Mouse (Mus musculus): ENCODE results near the gene Plb1. TPM values are rescaled to one million over a fixed set of nuclear protein-coding genes. Genes with fewer than 3 reads are reported as not detected.

The Plb1 gene
- polyA plus RNA-seq, 1 experiment from 2014 or later = not detected

GRCm38 (mm10) chr5:32390295-32390694 lies 157.8 kb downstream of the Plb1 start:
- 90% methylated on average over 5 of the region's 5 CpGs for WGBS
- Histone ChIP-seq H3K36me3 (no peaks in the 10 kb centered on the region), H3K27ac (no peak overlapping the region), H3K4me3 (no peak overlapping the region), H3K27me3 (ENCODE audit: low read depth, poor library complexity, severe bottlenecking) (no peaks in the 10 kb centered on the region), H3K9me3 (replicated peaks) (no peaks in the 10 kb centered on the region), H3K4me1 (peaks cover 10% of the 10 kb centered on the region)
- DNase-seq (ENCODE audit: low spot score) = no peak

- Histone ChIP-seq H3K4me1 (peaks cover 16% of the 10 kb centered on the region), H3K4me3 (no peak overlapping the region), H3K36me3 (no peaks in the 10 kb centered on the region), H3K27me3 (ENCODE audit: low read depth, poor library complexity, severe bottlenecking) (no peaks in the 10 kb centered on the region), H3K27ac (no peak overlapping the region), H3K9me3 (replicated peaks) (no peaks in the 10 kb centered on the region)
- no peak for DNase-seq (ENCODE audit: low spot score)
Measured at GRCm38 (mm10) chr5:32392281-32392680, 159.8 kb downstream of the Plb1 start.

GRCm38 (mm10) chr5:32394586-32394985 lies 162.1 kb downstream of the Plb1 start:
- H3K27ac ChIP-seq = no peak overlapping the region
- peaks cover 23% of the 10 kb centered on the region for H3K4me1 ChIP-seq
- no peaks in the 10 kb centered on the region for H3K27me3 ChIP-seq (ENCODE audit: low read depth, poor library complexity, severe bottlenecking)
- no peak overlapping the region for H3K4me3 ChIP-seq
- no peak for DNase-seq (ENCODE audit: low spot score)
- H3K9me3 ChIP-seq (replicated peaks) = no peaks in the 10 kb centered on the region
- WGBS = 74% methylated on average over 3 of the region's 3 CpGs
- H3K36me3 ChIP-seq = no peaks in the 10 kb centered on the region

- no peaks in the 10 kb centered on the region for H3K27me3 ChIP-seq (ENCODE audit: low read depth, poor library complexity, severe bottlenecking)
- DNase-seq (ENCODE audit: low spot score) = no peak
- no peak overlapping the region for H3K4me3 ChIP-seq
- 40% methylated on average over 9 of the region's 9 CpGs for WGBS
- no peak overlapping the region for H3K27ac ChIP-seq
- H3K4me1 ChIP-seq = peaks cover 23% of the 10 kb centered on the region
- H3K9me3 ChIP-seq (replicated peaks) = no peaks in the 10 kb centered on the region
- H3K36me3 ChIP-seq = no peaks in the 10 kb centered on the region
Measured at GRCm38 (mm10) chr5:32395101-32395892, 162.8 kb downstream of the Plb1 start.

GRCm38 (mm10) chr5:32397719-32398118 lies 165.2 kb downstream of the Plb1 start:
- Histone ChIP-seq H3K27me3 (ENCODE audit: low read depth, poor library complexity, severe bottlenecking) (no peaks in the 10 kb centered on the region), H3K27ac (no peak overlapping the region), H3K4me3 (no peak overlapping the region), H3K4me1 (peaks cover 23% of the 10 kb centered on the region), H3K9me3 (replicated peaks) (no peaks in the 10 kb centered on the region), H3K36me3 (no peaks in the 10 kb centered on the region)
- 88% methylated on average over 3 of the region's 3 CpGs for whole genome bisulfite sequencing
- no peak for DNase-seq (ENCODE audit: low spot score)

GRCm38 (mm10) chr5:32400926-32401325 lies 168.4 kb downstream of the Plb1 start:
- Histone ChIP-seq H3K4me1 (peaks cover 10% of the 10 kb centered on the region; the same call in 1 of the 2 replicates), H3K27me3 (ENCODE audit: low read depth, poor library complexity, severe bottlenecking) (no peaks in the 10 kb centered on the region), H3K36me3 (no peaks in the 10 kb centered on the region), H3K27ac (no peak overlapping the region), H3K4me3 (no peak overlapping the region), H3K9me3 (replicated peaks) (no peaks in the 10 kb centered on the region)
- DNase-seq (ENCODE audit: low spot score) = no peak
- 86% methylated on average over 2 of the region's 2 CpGs for WGBS

GRCm38 (mm10) chr5:32403082-32403953 lies 170.8 kb downstream of the Plb1 start:
- Histone ChIP-seq H3K27me3 (ENCODE audit: low read depth, poor library complexity, severe bottlenecking) (no peaks in the 10 kb centered on the region), H3K27ac (no peak overlapping the region), H3K4me3 (no peak overlapping the region), H3K9me3 (replicated peaks) (no peaks in the 10 kb centered on the region), H3K4me1 (0 out of 2 replicates have a peak, but pooled peaks cover 3% of the 10 kb centered on the region), H3K36me3 (no peaks in the 10 kb centered on the region)
- WGBS = 71% methylated on average over 9 of the region's 9 CpGs
- no peak for DNase-seq (ENCODE audit: low spot score)

- WGBS = 82% methylated on average over 4 of the region's 4 CpGs
- no peaks in the 10 kb centered on the region for H3K9me3 ChIP-seq (replicated peaks)
- H3K4me3 ChIP-seq = no peak overlapping the region
- no peaks in the 10 kb centered on the region for H3K36me3 ChIP-seq
- H3K27ac ChIP-seq = no peak overlapping the region
- H3K27me3 ChIP-seq (ENCODE audit: low read depth, poor library complexity, severe bottlenecking) = no peaks in the 10 kb centered on the region
- DNase-seq (ENCODE audit: low spot score) = no peak
- H3K4me1 ChIP-seq = 0 out of 2 replicates have a peak, but pooled peaks cover 3% of the 10 kb centered on the region
Measured at GRCm38 (mm10) chr5:32405199-32405855, 172.8 kb downstream of the Plb1 start.

- H3K9me3 ChIP-seq (replicated peaks) = no peaks in the 10 kb centered on the region
- whole genome bisulfite sequencing = 60% methylated on average over 1 of the region's 1 CpGs
- DNase-seq (ENCODE audit: low spot score) = no peak
- no peak overlapping the region for H3K4me3 ChIP-seq
- H3K27me3 ChIP-seq (ENCODE audit: low read depth, poor library complexity, severe bottlenecking) = no peaks in the 10 kb centered on the region
- H3K27ac ChIP-seq = no peak overlapping the region
- no peaks in the 10 kb centered on the region for H3K36me3 ChIP-seq
- H3K4me1 ChIP-seq = peaks cover 24% of the 10 kb centered on the region
Measured at GRCm38 (mm10) chr5:32408771-32409170, 176.3 kb downstream of the Plb1 start.

- H3K27ac ChIP-seq = no peak overlapping the region
- peaks cover 32% of the 10 kb centered on the region for H3K4me1 ChIP-seq
- no peak for DNase-seq (ENCODE audit: low spot score)
- no peaks in the 10 kb centered on the region for H3K27me3 ChIP-seq (ENCODE audit: low read depth, poor library complexity, severe bottlenecking)
- no peaks in the 10 kb centered on the region for H3K36me3 ChIP-seq
- 87% methylated on average over 2 of the region's 2 CpGs for WGBS
- H3K4me3 ChIP-seq = no peak overlapping the region
- no peaks in the 10 kb centered on the region for H3K9me3 ChIP-seq (replicated peaks)
Measured at GRCm38 (mm10) chr5:32409747-32410146, 177.2 kb downstream of the Plb1 start.

GRCm38 (mm10) chr5:32410954-32411688 lies 178.6 kb downstream of the Plb1 start:
- DNase-seq (ENCODE audit: low spot score) = no peak
- no peaks in the 10 kb centered on the region for H3K36me3 ChIP-seq
- WGBS = 77% methylated on average over 3 of the region's 3 CpGs
- H3K27me3 ChIP-seq (ENCODE audit: low read depth, poor library complexity, severe bottlenecking) = no peaks in the 10 kb centered on the region
- no peaks in the 10 kb centered on the region for H3K9me3 ChIP-seq (replicated peaks)
- peaks cover 36% of the 10 kb centered on the region for H3K4me1 ChIP-seq
- H3K27ac ChIP-seq = peak overlapping the region; percentile 81; the same call in 1 of the 2 replicates
- H3K4me3 ChIP-seq = no peak overlapping the region

GRCm38 (mm10) chr5:32412186-32412950 lies 179.9 kb downstream of the Plb1 start:
- peak; percentile 62 for DNase-seq (ENCODE audit: low spot score)
- WGBS = 8% methylated on average over 1 of the region's 1 CpGs

More at GRCm38 (mm10) chr5:32412186-32412950, 179.9 kb downstream of the Plb1 start:
- Histone ChIP-seq H3K36me3 (no peaks in the 10 kb centered on the region), H3K4me1 (peaks cover 39% of the 10 kb centered on the region), H3K4me3 (peak overlapping the region; percentile 15; the same call in 1 of the 2 replicates), H3K9me3 (replicated peaks) (no peaks in the 10 kb centered on the region), H3K27ac (peak overlapping the region; percentile 81), H3K27me3 (ENCODE audit: low read depth, poor library complexity, severe bottlenecking) (no peaks in the 10 kb centered on the region)
